Comparison of ENCODE assay signal across 21 mouse cellular contexts in the genomic region with DNA sequence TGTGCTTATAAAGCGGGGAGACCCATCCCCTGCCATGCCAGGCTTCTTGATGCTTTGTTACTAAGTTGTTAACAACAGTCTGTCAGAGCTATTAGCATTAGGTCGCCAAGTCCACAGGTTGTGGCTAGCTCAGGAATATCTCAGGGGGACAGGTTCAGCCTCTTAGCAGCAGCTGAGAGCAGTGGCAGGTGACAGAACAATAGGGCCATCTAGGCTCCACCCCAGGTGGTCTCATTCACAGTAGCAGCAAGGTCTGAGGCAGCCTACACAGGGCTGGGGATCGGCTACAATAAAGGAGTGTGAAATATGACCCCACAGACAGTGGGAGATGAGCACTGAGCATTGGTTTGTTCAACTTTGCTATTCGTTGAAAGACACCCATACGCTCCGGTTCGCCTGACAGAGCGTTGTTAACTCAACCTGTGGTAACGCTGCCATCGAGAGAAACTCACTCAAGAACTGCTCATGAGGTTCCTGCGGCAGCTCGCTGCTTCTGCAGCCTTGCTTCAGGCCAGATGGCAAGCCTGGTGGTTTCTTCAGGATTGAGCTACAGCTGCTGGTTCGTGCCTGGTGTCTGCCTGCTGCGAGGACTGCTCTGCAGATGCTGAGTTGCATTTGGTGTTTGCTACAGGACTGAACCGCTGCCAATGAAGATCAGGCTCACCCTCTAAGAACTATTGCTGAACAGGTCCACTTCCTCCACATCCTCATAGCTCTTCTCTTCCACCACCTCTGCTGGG.
"Had no signal": no experiment of that assay in that cellular context is flagged by ENCODE, and none has a peak within 500 bp of the region (broad histone marks: within the 10 kb centered on the region; RNA-seq: fewer than 3 reads in every experiment).

No protein-coding gene starts in this region.

- ATAC-seq: midbrain, embryonic 15.5 days had no signal

- H3K4me2 ChIP-seq: kidney, embryonic 15.5 days; limb, embryonic 12.5 days; limb, embryonic 15.5 days; liver, embryonic 11.5 days; liver, embryonic 15.5 days; midbrain, embryonic 12.5 days; midbrain, embryonic 15.5 days; neural tube, embryonic 13.5 days; stomach, embryonic 15.5 days had no signal

- H3K27me3 ChIP-seq: kidney, embryonic 15.5 days; limb, embryonic 15.5 days; neural tube, embryonic 13.5 days; stomach, embryonic 15.5 days had no signal

- H3K36me3 ChIP-seq: kidney, embryonic 15.5 days; limb, embryonic 12.5 days; limb, embryonic 15.5 days; liver, embryonic 15.5 days; midbrain, embryonic 12.5 days; midbrain, embryonic 15.5 days; neural tube, embryonic 13.5 days; stomach, embryonic 15.5 days had no signal

- H3K9me3 ChIP-seq: kidney, embryonic 15.5 days; limb, embryonic 15.5 days; liver, embryonic 15.5 days; midbrain, embryonic 12.5 days; midbrain, embryonic 15.5 days; neural tube, embryonic 13.5 days; stomach, embryonic 15.5 days had no signal

- H3K4me3 ChIP-seq: kidney, embryonic 15.5 days; limb, embryonic 12.5 days; limb, embryonic 15.5 days; liver, embryonic 15.5 days; midbrain, embryonic 12.5 days; midbrain, embryonic 15.5 days; myocyte; neural tube, embryonic 13.5 days; stomach, embryonic 15.5 days had no signal

- H3K9ac ChIP-seq: kidney, embryonic 15.5 days; limb, embryonic 15.5 days; liver, embryonic 15.5 days; midbrain, embryonic 12.5 days; midbrain, embryonic 15.5 days; neural tube, embryonic 13.5 days; stomach, embryonic 15.5 days had no signal

- DNase-seq: kidney, adult 8-10 months; kidney, postnatal 10 days; kidney, postnatal 4 days; left cerebral cortex, postnatal 4 days; lung, adult 2 months; lung, postnatal 14 days; lung, postnatal 4 days; retina, postnatal 1 day; right cerebral cortex, postnatal 25 days; spleen, adult 18-20 months; thymus, postnatal 25 days had no signal

- H3K27ac ChIP-seq: kidney, embryonic 15.5 days; limb, embryonic 12.5 days; limb, embryonic 15.5 days; midbrain, embryonic 12.5 days; midbrain, embryonic 15.5 days; neural tube, embryonic 13.5 days; stomach, embryonic 15.5 days had no signal
